Mouse (Mus musculus): ENCODE measurements around the gene Maml3.

DNA sequence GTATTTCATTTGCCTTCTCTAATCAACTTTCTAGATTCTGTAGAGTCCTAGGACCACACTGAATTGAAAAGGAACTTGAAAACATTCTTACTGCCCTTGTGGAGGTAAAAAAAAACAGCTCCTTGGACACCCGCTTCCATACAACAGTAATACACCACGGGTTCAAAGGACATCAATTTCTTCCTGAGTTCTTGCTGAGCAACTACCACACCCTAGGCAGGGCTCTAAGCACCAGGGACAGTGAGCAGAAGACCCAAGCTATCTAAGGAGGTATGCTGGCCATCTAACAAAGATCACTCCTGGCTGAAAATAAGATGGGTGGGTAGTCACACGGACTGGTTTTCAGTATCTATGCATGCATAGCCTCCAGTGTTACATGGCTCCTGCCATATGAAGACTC lies 88.7 kb downstream of the Maml3 start:
- TF ChIP-seq CEBPB (IDR thresholded peaks at IDR 0.05; ENCODE audit: low read depth) = no peak
- no peak for TF ChIP-seq CTCF (IDR thresholded peaks at IDR 0.05; ENCODE audit: control insufficient read depth, insufficient read depth, insufficient read length)
- no peak for TF ChIP-seq USF1 (IDR thresholded peaks at IDR 0.05; ENCODE audit: low read depth)
- no peak for TF ChIP-seq MYOD1 (IDR thresholded peaks at IDR 0.05; ENCODE audit: control insufficient read depth, insufficient read length, low read depth)

Measured in C2C12 (cell line).